Mouse (Mus musculus) gastrocnemius, postnatal 25 days (tissue): ENCODE data around the gene Sulf2. TPM values are rescaled to one million over a fixed set of nuclear protein-coding genes. Genes with fewer than 3 reads are reported as not detected.

Experiments
- DNase-seq: peaks from one replicate; pipeline ENCODE4 v3.0.0; 2022
- total RNA-seq, 2 experiments: library from RNA; stranded (reverse); gene quantifications; 1 replicate in 1 of 2; 2 replicates in 1 of 2; pipeline ENCODE4 v1.2.3; 2021

Sulf2 gene
- total RNA-seq, 2 experiments from 2014 or later: 11.1 to 19.3 TPM

DNA sequence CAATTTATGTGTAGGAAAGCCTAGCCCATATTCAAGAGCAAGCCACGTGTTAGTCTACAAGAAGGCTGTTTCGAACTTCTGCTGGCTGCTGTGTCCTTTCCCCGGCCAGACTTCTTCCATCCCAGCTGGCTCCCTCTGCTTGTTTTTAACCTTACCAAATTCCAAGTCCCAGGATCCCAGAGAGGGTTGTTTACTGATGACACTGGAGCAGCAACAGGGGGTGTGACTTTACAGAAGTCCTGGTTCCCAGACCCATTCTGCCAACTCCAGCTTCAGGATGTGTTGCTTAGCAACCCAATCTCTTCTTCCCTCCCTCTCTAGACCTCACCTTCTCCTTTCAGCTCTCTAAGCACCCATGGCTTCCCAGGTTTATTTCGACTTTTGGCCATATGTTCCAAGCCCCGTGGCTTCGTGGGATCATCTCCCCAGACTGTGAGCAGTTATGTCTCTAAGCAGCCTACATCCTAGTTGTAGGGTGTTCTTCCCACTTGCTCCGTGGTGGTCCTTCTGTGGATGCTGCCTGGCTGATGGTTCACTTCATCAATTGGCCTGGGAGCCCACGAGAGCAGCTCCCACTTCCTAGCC, 20.2 kb upstream of the Sulf2 start:
- peak; percentile 44 for DNase-seq

DNA sequence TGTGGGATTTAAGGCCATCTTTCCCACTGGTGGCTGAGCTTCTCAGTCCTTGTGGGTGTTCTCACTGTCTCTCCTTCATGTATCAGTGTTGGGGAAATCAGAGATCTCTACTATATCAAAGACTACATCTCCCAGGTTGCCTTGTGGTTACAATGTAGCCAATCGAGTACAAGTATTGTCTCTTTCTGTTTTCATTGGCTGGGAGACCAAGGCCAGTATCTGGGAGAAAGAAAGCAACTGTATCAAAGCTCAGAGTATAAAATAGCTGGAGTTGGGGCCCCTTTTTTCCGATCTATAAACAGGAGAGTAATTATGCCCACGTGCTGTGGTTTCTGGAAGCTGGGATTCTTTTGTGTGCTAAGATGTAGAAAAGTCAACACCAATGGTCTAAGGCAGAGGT, 19.7 kb upstream of the Sulf2 start:
- no peak for DNase-seq

DNA sequence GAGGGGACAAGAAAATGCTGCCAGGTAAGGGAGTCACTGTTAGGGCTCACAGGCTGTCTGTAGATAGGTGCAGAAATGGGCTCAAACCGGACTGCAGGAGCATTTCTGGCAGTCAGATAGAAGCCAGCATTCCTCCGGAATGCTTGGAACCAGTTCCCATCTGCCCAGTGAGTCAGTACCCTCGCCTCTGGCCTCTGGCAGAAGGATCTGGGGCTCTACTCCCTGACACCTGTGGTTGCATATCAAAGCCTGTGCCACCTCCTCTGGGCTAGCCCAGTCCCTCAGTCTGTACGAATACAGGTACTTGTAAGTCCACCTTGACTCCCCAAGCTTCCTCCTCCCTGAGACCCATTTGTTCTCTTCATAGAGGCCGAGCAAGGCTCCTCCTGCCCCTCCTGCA, 17.7 kb upstream of the Sulf2 start:
- DNase-seq: no peak

DNA sequence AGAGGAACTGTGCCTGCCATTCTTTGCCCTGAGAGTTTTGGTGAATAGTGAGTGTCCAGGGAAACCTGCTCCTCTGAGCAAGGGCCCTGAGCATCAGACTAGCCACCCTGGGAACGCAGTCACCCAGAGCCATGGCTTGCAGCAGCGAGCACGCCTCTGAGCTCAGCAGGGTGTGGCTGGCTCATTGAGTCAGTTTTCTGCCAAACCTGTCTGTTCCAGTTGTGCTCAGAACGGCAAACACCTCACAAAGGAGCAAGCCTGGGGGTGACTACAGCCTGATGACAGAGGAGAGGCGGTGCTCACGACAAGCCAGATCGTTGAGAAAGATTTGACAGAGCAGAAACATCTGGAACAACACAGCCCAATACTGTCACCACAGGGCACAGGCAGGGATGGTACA, 14.7 kb upstream of the Sulf2 start:
- no peak for DNase-seq

DNA sequence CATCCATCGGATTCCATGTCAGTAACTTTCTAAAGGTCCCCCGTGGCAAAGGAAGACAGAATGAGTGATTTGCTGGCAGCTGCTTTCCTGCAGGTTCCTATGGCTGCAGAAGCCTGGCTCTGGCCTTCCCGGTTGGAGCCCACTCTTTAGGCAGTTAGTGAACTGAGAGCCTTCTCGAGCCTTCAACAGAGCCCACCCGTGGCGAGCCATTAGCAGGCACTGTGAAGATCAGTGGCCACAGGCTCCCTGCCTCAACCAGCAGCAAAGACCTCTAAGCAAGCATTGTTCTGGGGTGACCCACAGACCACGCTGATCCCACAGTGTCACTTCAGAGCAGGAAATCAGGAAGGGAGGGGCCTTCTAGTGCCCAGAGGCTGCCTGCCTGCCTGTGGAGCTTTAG, 13.4 kb upstream of the Sulf2 start:
- DNase-seq: no peak

DNA sequence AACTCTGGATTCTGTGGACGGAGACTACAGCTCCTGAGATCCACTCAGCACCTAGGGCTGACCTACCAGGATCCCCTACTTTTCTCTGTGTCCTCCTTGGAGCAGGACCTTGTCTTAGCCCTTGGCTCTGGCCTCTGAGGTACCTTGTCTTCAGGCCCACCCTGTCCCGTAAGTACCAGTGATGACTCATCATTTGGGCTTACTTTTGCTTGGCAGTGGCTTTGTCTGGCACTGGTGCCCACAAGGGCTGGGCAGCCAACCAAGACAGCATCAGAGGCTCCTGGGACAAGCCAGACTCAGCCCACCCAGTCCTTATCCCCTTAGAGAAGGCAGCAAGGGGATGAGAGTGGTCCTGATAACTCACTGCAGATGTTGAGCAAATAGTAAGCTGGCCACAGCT, 11.9 kb upstream of the Sulf2 start:
- DNase-seq: no peak

DNA sequence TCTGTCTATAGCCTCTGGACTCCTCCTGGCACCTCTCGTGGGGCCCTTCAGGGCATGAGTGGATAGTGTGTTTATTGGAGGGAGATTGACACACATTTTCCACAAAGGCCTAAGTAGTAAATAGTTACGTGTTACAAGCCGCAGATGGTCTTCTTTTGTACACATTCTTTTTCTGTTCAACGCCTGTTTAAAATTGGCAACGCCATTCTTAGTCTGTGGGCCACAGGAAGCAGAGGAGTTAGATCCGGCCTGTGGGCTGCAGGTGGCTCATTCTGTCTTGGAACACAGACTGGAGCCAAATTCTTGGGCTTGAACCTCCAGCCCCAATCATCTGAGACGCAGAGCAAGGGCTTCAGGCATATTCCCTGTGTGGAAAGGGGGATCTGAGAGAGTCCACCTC, 9.9 kb upstream of the Sulf2 start:
- DNase-seq: no peak

DNA sequence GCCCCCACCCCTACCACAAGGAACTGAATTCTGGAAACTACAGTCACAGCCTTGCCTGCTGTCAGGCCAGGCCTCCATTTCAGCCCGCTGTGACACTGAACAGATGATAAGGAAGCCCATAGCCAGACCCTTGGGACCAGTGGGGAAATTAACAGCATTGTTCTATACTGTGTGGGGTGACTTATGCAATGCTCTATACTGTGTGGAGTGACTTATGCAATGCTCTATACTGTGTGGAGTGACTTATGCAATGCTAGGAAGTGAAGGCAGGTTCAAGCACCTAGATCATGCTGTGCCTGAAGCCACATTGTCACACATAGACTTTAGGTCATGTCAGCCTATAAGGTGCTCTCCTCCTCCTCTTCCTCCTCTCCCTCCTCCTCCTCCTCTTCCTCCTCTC, 9.1 kb upstream of the Sulf2 start:
- DNase-seq: no peak

DNA sequence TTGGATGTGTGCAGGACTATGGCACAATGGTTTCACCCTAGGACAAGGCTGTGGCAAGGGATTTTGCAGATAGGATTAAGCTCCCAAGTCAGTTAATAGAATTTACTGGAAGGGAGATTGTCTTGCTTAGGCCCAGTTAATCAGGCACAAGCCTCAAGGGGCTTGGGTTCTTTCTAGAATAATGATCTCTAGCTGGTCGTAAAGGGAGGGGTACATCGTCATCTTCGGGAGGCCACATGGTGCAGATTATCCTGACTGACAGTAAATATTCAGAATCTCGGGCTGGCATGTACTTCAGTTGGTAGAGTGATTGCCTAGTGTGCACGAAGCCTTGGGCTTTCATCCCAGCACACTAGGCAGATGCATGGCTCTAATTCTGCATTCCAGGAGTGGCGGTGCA, 8.5 kb upstream of the Sulf2 start:
- no peak for DNase-seq

DNA sequence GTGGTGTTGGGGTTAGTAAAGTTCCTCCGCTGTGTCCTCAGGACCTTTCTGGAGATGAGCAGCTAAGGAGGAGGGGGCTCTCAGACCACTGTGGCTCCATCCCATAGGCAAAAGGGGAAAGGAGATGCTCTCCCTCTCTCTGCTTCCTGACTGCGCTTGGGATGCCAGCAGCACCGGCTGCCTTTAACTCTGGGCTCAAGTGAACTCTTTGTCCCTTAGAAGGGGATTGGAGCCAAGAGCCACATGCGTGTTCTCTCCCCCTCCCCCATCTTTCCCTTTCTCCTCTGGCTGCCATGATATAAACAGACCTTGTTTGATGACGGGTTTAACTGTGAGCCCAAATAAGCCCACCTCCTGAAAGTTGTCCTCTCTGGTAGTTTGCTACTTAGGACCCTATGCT, 7.8 kb upstream of the Sulf2 start:
- DNase-seq: no peak

DNA sequence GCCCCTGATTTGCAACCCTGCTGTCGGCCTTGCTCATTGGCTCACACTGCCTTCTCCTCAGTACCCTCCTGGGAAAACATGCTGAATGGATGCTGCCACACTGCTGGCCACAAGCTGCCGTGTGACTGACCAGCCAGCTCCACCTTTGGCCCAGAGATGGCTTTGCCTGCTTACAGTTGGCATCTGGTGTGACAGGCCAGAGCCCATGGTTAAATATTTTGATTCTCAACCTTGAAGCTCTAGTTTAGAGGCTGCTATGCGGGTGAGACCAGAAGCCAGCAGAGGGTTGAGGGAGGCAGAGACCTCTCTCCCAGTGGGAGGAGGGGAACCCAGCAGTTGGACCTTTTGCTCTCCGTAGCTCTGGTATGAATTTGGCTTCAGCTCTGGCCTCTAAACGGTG, 6.7 kb upstream of the Sulf2 start:
- no peak for DNase-seq

DNA sequence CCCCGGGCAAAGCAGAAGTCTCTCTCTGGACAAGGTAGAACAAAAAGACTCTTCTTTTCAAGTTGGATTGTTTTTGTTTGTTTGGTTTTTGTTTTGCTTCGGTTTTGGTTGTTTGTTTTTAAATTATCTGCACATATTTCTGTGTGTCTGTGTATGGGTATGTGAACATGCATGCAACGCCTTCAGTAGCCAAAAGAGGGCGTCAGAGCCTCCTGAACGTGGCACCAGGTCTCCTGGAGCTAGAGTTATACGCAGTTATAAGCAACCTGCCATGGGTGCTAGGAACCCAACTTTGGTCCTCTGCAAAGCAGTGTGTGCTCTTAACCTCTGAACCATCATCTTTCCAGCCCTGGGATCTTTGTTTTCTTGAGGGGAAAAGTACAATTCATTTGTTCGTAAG, 3.8 kb upstream of the Sulf2 start:
- DNase-seq: no peak

DNA sequence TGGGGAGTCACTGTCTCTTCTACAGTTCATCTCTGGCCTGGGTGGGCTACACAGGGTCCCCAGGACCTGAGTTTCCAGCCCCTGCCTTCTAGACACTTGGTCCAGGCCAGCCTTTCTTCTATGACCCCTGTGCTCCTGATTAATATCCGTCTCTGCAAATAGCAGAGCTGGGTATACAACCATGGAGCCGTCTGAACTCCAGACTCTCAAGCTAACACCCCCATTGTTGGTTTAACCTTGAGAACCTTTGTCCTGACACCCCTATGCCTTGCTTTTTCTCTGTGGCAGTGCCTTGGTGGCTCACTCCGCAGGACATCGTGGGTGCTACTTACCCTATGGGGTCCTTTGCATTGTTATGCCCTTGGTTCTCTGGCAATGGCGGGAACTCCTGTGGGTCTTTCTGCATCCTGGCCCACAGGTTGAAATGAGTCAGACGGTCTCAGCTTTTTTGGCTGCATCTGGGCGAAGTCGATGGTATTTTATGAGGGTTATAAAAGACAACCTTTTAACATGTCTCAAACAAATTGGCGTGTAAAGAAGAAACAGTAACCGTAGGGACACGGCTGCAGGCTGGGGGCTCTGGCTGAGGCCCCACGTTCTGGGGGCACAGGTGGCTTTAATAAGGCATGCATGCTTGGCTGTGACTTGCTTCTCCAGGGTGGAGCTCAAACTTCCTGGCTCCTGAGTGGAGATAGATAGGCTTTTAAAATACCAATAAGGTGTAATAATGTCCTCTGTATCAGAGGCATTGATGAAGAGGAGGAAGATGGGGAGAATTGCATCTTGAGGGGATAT, 2.5 kb upstream of the Sulf2 start:
- no peak for DNase-seq

DNA sequence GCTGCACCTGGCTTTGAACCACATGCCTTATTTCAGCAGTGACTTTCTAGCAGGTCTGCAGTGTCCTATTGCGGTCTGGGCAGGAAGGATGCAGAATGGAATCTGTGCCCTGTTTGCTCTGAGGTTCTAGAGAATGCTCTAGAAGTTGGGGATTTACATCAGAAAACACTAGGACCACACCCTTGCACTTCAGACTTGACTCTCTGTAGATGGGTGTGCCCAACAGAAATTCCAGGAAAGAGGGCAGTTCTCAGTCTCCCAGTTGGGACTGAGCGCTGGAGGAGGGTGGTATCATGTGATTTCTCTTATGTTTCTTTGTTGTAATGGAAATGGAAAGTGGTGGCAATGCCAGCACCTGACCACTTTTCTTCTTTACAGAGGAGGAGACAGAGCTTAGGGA, 1.7 kb upstream of the Sulf2 start:
- DNase-seq: no peak

DNA sequence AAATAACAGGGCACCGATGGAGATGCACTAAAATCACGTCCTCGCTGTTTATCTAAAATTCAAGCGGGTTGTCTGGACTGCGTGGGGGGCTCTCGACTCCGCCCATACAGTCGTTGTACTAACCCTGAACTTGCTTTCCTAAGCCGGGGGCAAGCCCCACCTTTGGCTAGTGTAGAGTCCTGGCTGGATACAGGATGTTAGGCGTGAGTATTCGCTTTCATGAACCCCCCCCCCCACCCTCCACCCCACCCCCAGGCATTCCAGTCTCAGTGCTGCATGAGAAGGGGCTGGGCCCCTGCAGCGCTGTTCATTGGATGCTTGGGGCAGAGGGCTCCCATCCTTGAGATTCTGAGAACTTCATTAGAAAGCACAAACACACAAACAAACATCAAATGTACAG, 659 bp upstream of the Sulf2 start:
- no peak for DNase-seq

DNA sequence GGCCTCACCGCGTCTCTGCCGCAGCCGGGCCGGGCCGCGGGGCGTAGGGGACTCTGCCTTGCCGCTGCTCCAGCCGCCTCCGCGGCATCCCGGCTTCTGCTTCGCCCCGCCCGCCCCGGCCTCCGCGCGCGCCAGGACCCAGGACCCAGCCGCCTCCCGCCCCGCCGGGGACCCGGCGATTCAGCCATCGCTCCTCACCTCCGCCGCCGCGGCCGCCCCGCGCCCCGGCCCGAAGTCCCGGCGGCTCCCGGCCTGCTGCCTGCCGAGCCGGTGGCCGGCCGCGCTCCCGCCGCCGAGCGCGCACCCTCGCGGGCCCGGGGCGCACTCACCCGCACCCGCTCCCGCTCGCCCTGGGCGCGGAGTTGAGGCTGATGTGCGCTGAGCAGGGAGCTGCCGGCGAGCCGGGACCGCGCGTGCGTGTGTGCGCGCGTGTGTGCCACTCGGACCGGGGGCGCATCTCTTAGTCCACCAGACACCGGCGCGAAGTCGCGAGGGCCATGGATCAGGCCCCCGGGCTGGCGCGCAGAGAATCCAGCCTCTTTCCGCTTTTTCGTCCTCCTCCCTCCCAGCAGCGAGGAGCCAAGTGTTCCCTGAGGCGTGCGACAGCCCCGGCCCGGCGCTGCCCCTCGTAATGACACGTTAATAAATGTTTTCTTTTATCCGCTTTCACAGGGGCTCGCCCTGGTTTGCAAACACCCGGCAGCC, 562 bp downstream of the Sulf2 start:
- DNase-seq: no peak

DNA sequence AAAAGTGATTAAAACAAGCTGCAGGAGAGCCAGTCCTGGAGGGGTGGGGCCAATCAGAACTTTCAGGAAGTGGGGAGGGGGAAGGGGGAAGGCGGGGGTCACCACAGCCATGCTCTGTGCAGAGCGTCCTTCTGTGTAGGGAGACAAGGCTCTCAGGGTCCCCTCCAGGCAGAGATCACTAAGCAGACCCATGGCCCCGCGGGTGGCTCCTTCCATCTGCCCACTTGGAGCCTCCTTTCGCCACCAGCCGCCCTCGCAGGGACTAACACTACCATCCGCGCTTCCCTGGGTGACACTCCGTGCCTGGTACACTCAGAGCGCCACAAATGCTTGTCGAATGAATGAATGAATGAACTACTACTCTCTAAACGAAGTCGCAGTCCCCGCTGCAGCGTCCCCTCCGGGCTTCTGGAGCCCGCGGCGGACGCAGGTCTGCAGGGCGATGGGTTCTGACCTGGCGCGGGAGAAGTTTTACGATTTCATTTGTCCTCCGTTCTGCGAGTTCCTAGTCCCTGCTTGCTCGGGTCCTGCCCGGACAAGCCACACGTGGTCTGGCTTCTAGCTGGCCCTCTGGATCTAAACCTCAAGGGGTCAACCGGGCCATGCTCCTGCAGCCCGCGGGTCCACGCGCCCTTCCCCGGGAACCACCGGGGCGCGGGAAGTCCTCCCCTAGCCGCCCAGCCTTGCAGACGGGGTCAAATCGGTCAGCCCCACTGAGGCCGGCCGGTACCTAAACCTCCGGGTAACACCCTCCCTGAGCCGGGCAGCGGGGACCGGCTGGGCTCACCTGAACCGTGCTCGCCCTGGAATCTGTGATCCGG, 1.4 kb downstream of the Sulf2 start:
- DNase-seq: no peak

DNA sequence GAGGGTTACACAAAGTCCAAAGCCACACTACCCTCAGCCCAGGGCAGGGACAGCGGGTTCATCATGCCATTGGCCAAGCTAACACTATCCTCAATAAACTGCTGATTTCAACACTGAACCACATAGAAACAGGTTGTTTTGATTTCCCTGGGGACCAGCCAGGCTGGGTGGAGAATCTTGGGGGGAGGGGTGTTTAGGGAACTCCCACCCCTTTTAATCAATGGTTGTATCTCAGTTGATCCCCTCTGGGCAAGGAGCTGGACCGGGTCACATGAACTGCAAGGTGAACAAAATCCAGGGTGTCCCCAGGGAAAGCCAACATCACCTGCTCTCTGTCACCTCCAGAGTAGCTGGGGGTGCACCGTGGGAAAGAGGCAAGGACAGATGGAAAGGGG, 2.1 kb downstream of the Sulf2 start:
- no peak for DNase-seq

DNA sequence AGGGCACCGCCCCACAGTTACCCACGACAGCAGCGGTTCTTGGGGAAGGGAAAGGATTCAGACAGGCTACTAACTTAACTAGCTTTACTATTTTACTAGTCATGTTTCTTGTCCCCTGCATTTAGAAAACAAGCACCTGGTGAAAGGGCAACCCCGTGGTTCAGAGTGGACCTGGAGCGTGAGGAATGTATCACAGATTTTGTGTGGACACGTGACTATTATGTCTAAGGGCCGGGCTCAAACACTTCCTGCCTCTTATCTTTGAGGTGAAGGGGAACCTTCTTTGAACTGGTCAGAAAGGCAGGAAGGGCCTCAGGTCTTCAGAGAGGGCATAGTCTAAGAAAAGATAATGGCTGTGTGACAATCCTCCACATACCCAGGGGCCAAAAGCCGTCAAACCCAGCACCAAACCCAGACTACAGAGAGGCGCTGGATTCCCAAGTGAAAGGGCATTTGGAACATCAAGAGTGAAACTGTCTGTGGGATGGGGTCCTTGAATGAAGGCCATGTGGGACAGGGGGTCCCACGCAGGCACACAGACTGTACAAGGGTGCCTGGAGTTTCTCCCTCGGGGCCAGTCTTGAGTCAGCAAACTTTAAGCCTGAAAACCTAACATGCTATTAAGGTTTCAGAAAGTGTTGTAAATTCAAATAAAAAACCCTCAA, 2.6 kb downstream of the Sulf2 start:
- no peak for DNase-seq

DNA sequence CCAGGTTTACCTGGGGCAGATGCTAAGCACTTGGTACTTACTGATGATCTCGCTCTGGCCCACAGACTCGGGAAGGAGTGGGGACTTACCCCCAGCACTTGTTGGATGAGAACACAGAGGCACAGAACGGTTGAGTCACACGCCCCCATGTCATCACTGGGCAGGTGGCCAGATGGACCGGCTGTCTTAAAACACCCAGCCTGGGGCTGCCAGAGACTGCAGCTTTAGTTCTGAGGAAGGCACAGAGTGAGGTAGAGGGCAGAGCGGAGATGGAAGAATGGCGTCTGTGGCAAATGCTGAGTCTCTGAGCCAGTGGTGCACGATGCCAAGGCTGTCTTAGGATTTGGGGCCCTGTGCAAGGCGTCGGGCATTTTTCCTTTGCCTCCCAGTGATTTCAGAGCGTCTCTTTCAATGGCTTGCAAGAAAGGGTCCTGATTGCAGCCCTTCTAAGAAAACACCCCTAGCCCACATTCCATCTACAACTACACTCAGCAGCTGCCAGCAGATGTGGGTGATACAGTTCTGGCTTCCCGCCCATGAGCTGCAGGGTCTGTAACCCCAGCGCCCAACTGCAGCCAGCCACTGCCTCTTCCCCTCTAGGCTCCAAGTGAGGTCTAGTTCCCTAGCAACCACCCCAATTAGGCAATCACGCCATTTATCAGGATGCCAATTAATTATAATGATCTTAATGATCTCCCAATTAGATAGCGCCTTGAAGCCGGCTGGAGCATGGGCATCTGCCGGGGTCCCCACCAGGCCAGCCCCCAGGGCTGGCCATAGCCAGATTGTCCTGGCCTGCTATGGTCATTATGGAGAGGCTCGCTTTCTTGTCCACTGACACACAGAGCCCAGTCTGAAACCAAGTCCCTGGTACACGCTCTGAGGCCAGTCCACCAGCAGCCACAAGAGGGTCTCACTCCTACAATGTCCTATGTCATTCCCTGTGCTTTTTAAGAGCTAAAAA, 3.7 kb downstream of the Sulf2 start:
- peak; percentile 82 for DNase-seq

DNA sequence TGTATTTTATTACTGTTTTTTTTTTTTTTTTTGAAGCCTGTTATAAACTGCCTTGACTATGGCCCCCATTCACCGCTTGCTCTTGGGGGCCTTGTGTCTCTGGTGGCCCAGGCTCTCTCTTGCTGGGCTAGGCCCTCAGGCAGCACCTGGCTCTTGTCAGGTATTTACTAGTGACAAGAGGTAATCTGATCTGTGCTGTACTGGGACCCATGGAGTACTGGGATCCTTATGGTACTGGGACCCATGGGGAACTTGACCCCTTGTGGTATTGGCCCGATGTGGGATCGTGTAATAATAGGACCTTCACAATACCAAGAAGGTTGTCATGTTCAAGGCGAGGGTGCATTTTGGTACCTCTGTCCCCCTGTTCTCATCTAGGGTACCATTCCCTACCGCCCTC, 4.9 kb downstream of the Sulf2 start:
- DNase-seq: no peak
